Comparison of ENCODE assay signal across 15 mouse cellular contexts in genomic region chr11:95305600-95305999, GRCm38 (mm10). TPM values are rescaled to one million over a fixed set of nuclear protein-coding genes. Genes with fewer than 3 reads are reported as not detected.
DNase-seq lines count a peak whose midpoint lies in the region; ATAC-seq lines count a peak whose summit lies in the region.
"Had no signal": no experiment of that assay in that cellular context is flagged by ENCODE, and none has a peak within 500 bp of the region (broad histone marks: within the 10 kb centered on the region; RNA-seq: fewer than 3 reads in every experiment).

No protein-coding gene starts in this region.

- H3K9ac ChIP-seq in intestine, embryonic 16.5 days (ENCODE audit: low read depth, low read length), result no peak overlapping the region
- no peak overlapping the region for H3K9ac ChIP-seq in intestine, embryonic 15.5 days
- H3K9ac ChIP-seq: liver, embryonic 13.5 days had no signal

- peaks cover 7% of the 10 kb centered on the region for H3K36me3 ChIP-seq in intestine, embryonic 16.5 days (ENCODE audit: control insufficient read depth, insufficient read depth, low read length)
- H3K36me3 ChIP-seq in intestine, embryonic 15.5 days, result peaks cover 6% of the 10 kb centered on the region

- no peak overlapping the region for H3K4me2 ChIP-seq in intestine, embryonic 16.5 days (ENCODE audit: low read depth, low read length)
- H3K4me2 ChIP-seq in intestine, embryonic 15.5 days (replicated peaks), result no peak overlapping the region
- H3K4me2 ChIP-seq: liver, embryonic 13.5 days had no signal

- no peak for ATAC-seq in intestine, embryonic 16.5 days
- no peak for ATAC-seq in intestine, embryonic 15.5 days
- ATAC-seq: activated CD4-positive, CD25-positive, alpha-beta regulatory T cell, adult 4 months had no signal

- no peak overlapping the region for H3K4me3 ChIP-seq in intestine, embryonic 16.5 days (ENCODE audit: low read length)
- no peak overlapping the region for H3K4me3 ChIP-seq in intestine, embryonic 15.5 days (replicated peaks)
- H3K4me3 ChIP-seq: embryonic facial prominence, embryonic 10.5 days; liver, embryonic 13.5 days had no signal

- peak overlapping the region; percentile 2; the same call in 1 of the 2 replicates for H3K27ac ChIP-seq in intestine, embryonic 16.5 days (ENCODE audit: low read length)
- no peak overlapping the region for H3K27ac ChIP-seq in intestine, embryonic 15.5 days
- H3K27ac ChIP-seq: embryonic facial prominence, embryonic 10.5 days had no signal

- peaks cover 14% of the 10 kb centered on the region for H3K4me1 ChIP-seq in intestine, embryonic 16.5 days (ENCODE audit: control insufficient read depth, insufficient read depth, low read length)
- H3K4me1 ChIP-seq in intestine, embryonic 15.5 days (replicated peaks), result peaks cover 6% of the 10 kb centered on the region; the same call in 1 of the 2 replicates

- 89% methylated on average over 7 of the region's 7 CpGs for WGBS in intestine, embryonic 16.5 days
- 85% methylated on average over 7 of the region's 7 CpGs for WGBS in intestine, embryonic 15.5 days

- H3K9me3 ChIP-seq in intestine, embryonic 16.5 days (ENCODE audit: control insufficient read depth, low read length), result no peaks in the 10 kb centered on the region
- H3K9me3 ChIP-seq in intestine, embryonic 15.5 days, result no peaks in the 10 kb centered on the region
- H3K9me3 ChIP-seq: embryonic facial prominence, embryonic 10.5 days; G1E; liver, embryonic 13.5 days had no signal

- DNase-seq in thymus, postnatal 0 days (ENCODE audit: low spot score), result peak; percentile 19
- DNase-seq in thymus, postnatal 25 days, result no peak
- DNase-seq in ZHBTc4 (ENCODE audit: low read depth, low spot score), result peak; percentile 66
- no peak for DNase-seq in right cerebral cortex, postnatal 14 days
- DNase-seq in spleen, postnatal 14 days (ENCODE audit: low spot score in 2 of 2), result no peak
- DNase-seq: cerebellum, adult 9-11 months; heart, adult 11 months; heart, postnatal 10 days; kidney, postnatal 4 days; liver, embryonic 13.5 days had no signal

- H3K27me3 ChIP-seq in intestine, embryonic 16.5 days (replicated peaks; ENCODE audit: control insufficient read depth, insufficient read depth, low read length), result no peaks in the 10 kb centered on the region
- H3K27me3 ChIP-seq in intestine, embryonic 15.5 days (replicated peaks), result no peaks in the 10 kb centered on the region
- H3K27me3 ChIP-seq: liver, embryonic 13.5 days had no signal

RNA-seq across cellular contexts. Expression of gene Kat7, which starts 4.4 kb away (rescaled TPM):
- polyA plus RNA-seq in intestine, embryonic 16.5 days (2015; fragmentation: Nextera tagmentation; extraction: Ambion mirVana), result 61.1 and 64.5 TPM in 2 replicates
- polyA plus RNA-seq in intestine, embryonic 15.5 days (2015; fragmentation: Nextera tagmentation; extraction: Ambion mirVana), result 67.3 and 68.7 TPM in 2 replicates
- polyA plus RNA-seq in thymus, postnatal 0 days (2015; fragmentation: Nextera tagmentation; extraction: Ambion mirVana), result 56.8 and 57.9 TPM in 2 replicates

RNA-seq across cellular contexts. Expression of gene Fam117a, which starts 31.2 kb away (rescaled TPM):
- polyA plus RNA-seq in intestine, embryonic 16.5 days (2015; fragmentation: Nextera tagmentation; extraction: Ambion mirVana), result 8.3 and 8.8 TPM in 2 replicates
- 9.6 and 10.7 TPM in 2 replicates for polyA plus RNA-seq in intestine, embryonic 15.5 days (2015; fragmentation: Nextera tagmentation; extraction: Ambion mirVana)
- polyA plus RNA-seq in thymus, postnatal 0 days (2015; fragmentation: Nextera tagmentation; extraction: Ambion mirVana), result 24.2 and 27.3 TPM in 2 replicates

RNA-seq across cellular contexts. Expression of gene Tac4, which starts 44.3 kb away (rescaled TPM):
- polyA plus RNA-seq in intestine, embryonic 16.5 days (2015; fragmentation: Nextera tagmentation; extraction: Ambion mirVana), result not detected in 2 replicates
- not detected in 2 replicates for polyA plus RNA-seq in intestine, embryonic 15.5 days (2015; fragmentation: Nextera tagmentation; extraction: Ambion mirVana)
- polyA plus RNA-seq in thymus, postnatal 0 days (2015; fragmentation: Nextera tagmentation; extraction: Ambion mirVana), result 0.21 and 0.27 TPM in 2 replicates
- polyA plus RNA-seq: activated CD4-positive, CD25-positive, alpha-beta regulatory T cell, adult 4 months; embryonic facial prominence, embryonic 10.5 days; G1E; liver, embryonic 13.5 days had no signal

Comparison
In these comparisons a context has a peak if more than half of its experiments do, and no peak if none do; other contexts are left out.
1. DNase-seq: peak in thymus, postnatal 0 days (single experiment) and ZHBTc4 (single experiment); none in thymus, postnatal 25 days (single experiment), right cerebral cortex, postnatal 14 days (single experiment) and spleen, postnatal 14 days (0 of 2).